Mouse (Mus musculus) kidney, adult 2 months (tissue): ENCODE data around the gene Zfp658.

ENCODE experiments used
- CTCF ChIP-seq: fragments of 200-500 bp; conservative IDR thresholded peaks from 2 replicates; pipeline ENCODE4 v1.5.1; 2011; ENCODE audit warnings: low read depth, mild to moderate bottlenecking, control low read depth, low read length, moderate library complexity, mixed read lengths; ENCODE audit not compliant: insufficient read depth, insufficient read length
- POLR2A ChIP-seq: fragments of 200-500 bp; IDR thresholded peaks from one replicate; pipeline ENCODE4 v1.6.1; 2011; ENCODE audit warnings: low read depth, low read length, control low read depth

DNA sequence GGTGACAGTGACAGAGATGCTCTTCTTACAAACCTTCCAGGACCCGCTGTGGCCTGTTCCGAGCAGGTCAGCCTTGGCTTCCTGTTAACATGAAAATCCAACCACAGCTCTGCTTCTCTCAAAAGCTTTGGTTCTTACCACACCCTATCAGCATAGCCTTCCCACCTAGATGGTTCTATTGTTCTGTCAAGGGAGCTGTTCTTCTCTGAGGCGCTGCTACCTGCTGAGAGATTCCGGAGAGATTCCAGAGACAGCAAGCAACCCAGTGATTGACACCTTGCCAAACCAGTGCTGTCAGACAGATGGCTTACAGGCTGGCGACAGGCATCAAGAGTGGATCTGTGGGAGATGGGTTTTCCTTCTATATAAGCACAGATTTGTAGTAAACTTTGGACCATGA lies 14.4 kb upstream of the Zfp658 start:
- TF ChIP-seq CTCF (no peak), POLR2A (no peak)
